Mouse (Mus musculus) intestine, embryonic 15.5 days (tissue): ENCODE results near the gene Trak1. TPM values are rescaled to one million over a fixed set of nuclear protein-coding genes. Genes with fewer than 3 reads are reported as not detected.

Experiments
- ATAC-seq: fragments of 200-750 bp; cut with Nextera tagmentation; 2 replicates; pipeline ENCODE4 v1.8.0; 2017; ENCODE audit warnings: moderate TSS enrichment, moderate library complexity
- H3K27ac ChIP-seq: fragments of 300-500 bp; sonication (generic); 2 replicates; pipeline ENCODE4 v1.5.1; 2015; ENCODE audit warnings: mild to moderate bottlenecking, inconsistent platforms
- H3K27me3 ChIP-seq: fragments of 300-500 bp; sonication (generic); replicated peaks from 2 replicates; pipeline ENCODE4 v1.6.1; 2015; ENCODE audit warnings: inconsistent platforms
- H3K36me3 ChIP-seq: fragments of 300-500 bp; sonication (generic); 2 replicates; pipeline ENCODE4 v1.6.1; 2015; ENCODE audit warnings: inconsistent platforms
- H3K4me1 ChIP-seq: fragments of 300-500 bp; sonication (generic); replicated peaks from 2 replicates; pipeline ENCODE4 v1.6.1; 2015; ENCODE audit warnings: inconsistent platforms
- H3K4me2 ChIP-seq: fragments of 300-500 bp; sonication (generic); replicated peaks from 2 replicates; pipeline ENCODE4 v1.6.1; 2015; ENCODE audit warnings: mild to moderate bottlenecking, inconsistent platforms
- H3K4me3 ChIP-seq: fragments of 300-500 bp; sonication (generic); replicated peaks from 2 replicates; pipeline ENCODE4 v1.5.1; 2015; ENCODE audit warnings: inconsistent platforms
- H3K9ac ChIP-seq: fragments of 300-500 bp; sonication (generic); 2 replicates; pipeline ENCODE4 v1.6.1; 2015; ENCODE audit warnings: inconsistent platforms
- H3K9me3 ChIP-seq: fragments of 300-500 bp; sonication (generic); 2 replicates; pipeline ENCODE4 v1.6.1; 2016; ENCODE audit warnings: inconsistent platforms
- WGBS: fragments of 180-500 bp; shearing (Covaris S2); methylation state at CpG from one replicate; pipeline ENCODE4 v1.1.7; 2015; 5-methylcytosine and 5-hydroxymethylcytosine counted together
- polyA plus RNA-seq: library from polyadenylated mRNA; unstranded; fragments of >200 nt; fragmentation: Nextera tagmentation; extraction: Ambion mirVana; gene quantifications from 2 replicates; pipeline ENCODE4 v1.2.1, GENCODE M21; 2015

Trak1 gene
- polyA plus RNA-seq, 1 experiment from 2014 or later: 20.9 TPM

GRCm38 (mm10) chr9:121298411-121299091 is 1.2 kb downstream of the Trak1 start:
- Histone ChIP-seq H3K9ac (peak overlapping the region; percentile 93), H3K4me3 (peak overlapping the region; percentile 93), H3K4me2 (peak overlapping the region; percentile 97), H3K27me3 (no peaks in the 10 kb centered on the region), H3K27ac (peak overlapping the region; percentile 74; the same call in 1 of the 2 replicates), H3K4me1 (peaks cover 35% of the 10 kb centered on the region), H3K9me3 (no peaks in the 10 kb centered on the region), H3K36me3 (no peaks in the 10 kb centered on the region)
- 29% methylated on average over 15 of the region's 15 CpGs for WGBS
- ATAC-seq: no peak

GRCm38 (mm10) chr9:121299223-121299755 is 2.0 kb downstream of the Trak1 start:
- ATAC-seq: 0 out of 2 replicates have a peak, but pooled peaks have one; percentile 13
- H3K36me3 ChIP-seq: no peaks in the 10 kb centered on the region
- no peak overlapping the region for H3K9ac ChIP-seq
- H3K4me1 ChIP-seq: peaks cover 36% of the 10 kb centered on the region
- no peaks in the 10 kb centered on the region for H3K27me3 ChIP-seq
- H3K9me3 ChIP-seq: no peaks in the 10 kb centered on the region
- H3K4me3 ChIP-seq: peak overlapping the region; percentile 93; the same call in 1 of the 2 replicates
- H3K27ac ChIP-seq: no peak overlapping the region
- 63% methylated on average over 9 of the region's 9 CpGs for WGBS
- peak overlapping the region; percentile 97 for H3K4me2 ChIP-seq

GRCm38 (mm10) chr9:121299976-121300570 is 2.8 kb downstream of the Trak1 start:
- Histone ChIP-seq H3K36me3 (no peaks in the 10 kb centered on the region), H3K4me3 (no peak overlapping the region), H3K4me1 (peaks cover 36% of the 10 kb centered on the region), H3K9me3 (no peaks in the 10 kb centered on the region), H3K4me2 (peak overlapping the region; percentile 97), H3K27me3 (no peaks in the 10 kb centered on the region), H3K27ac (no peak overlapping the region), H3K9ac (no peak overlapping the region)
- ATAC-seq: no peak
- 54% methylated on average over 19 of the region's 19 CpGs for WGBS

- no peaks in the 10 kb centered on the region for H3K27me3 ChIP-seq
- H3K4me1 ChIP-seq: peaks cover 36% of the 10 kb centered on the region
- no peak overlapping the region for H3K9ac ChIP-seq
- WGBS: 74% methylated on average over 22 of the region's 22 CpGs
- no peak overlapping the region for H3K27ac ChIP-seq
- no peak for ATAC-seq
- 0 out of 2 replicates have a peak overlapping the region, but pooled peaks have one; percentile 23 for H3K4me2 ChIP-seq
- no peaks in the 10 kb centered on the region for H3K9me3 ChIP-seq
- H3K36me3 ChIP-seq: no peaks in the 10 kb centered on the region
- H3K4me3 ChIP-seq: no peak overlapping the region
Measured at GRCm38 (mm10) chr9:121301041-121301920, 4.0 kb downstream of the Trak1 start.

GRCm38 (mm10) chr9:121302543-121302942 is 5.2 kb downstream of the Trak1 start:
- no peak overlapping the region for H3K9ac ChIP-seq
- no peak overlapping the region for H3K4me3 ChIP-seq
- no peak for ATAC-seq
- H3K4me1 ChIP-seq: peaks cover 36% of the 10 kb centered on the region
- 79% methylated on average over 7 of the region's 8 CpGs for WGBS
- H3K27me3 ChIP-seq: no peaks in the 10 kb centered on the region
- no peaks in the 10 kb centered on the region for H3K36me3 ChIP-seq
- H3K9me3 ChIP-seq: no peaks in the 10 kb centered on the region
- no peak overlapping the region for H3K27ac ChIP-seq
- H3K4me2 ChIP-seq: no peak overlapping the region

- Histone ChIP-seq H3K4me3 (no peak overlapping the region), H3K27me3 (no peaks in the 10 kb centered on the region), H3K4me1 (peaks cover 36% of the 10 kb centered on the region), H3K36me3 (no peaks in the 10 kb centered on the region), H3K27ac (no peak overlapping the region), H3K9ac (no peak overlapping the region), H3K4me2 (no peak overlapping the region), H3K9me3 (no peaks in the 10 kb centered on the region)
- ATAC-seq: no peak
- WGBS: 62% methylated on average over 6 of the region's 6 CpGs
Measured at GRCm38 (mm10) chr9:121303086-121303485, 5.8 kb downstream of the Trak1 start.

- no peak for ATAC-seq
- no peak overlapping the region for H3K27ac ChIP-seq
- H3K4me3 ChIP-seq: no peak overlapping the region
- no peaks in the 10 kb centered on the region for H3K36me3 ChIP-seq
- peaks cover 30% of the 10 kb centered on the region for H3K4me1 ChIP-seq
- H3K9me3 ChIP-seq: no peaks in the 10 kb centered on the region
- WGBS: 61% methylated on average over 9 of the region's 9 CpGs
- H3K27me3 ChIP-seq: no peaks in the 10 kb centered on the region
- H3K4me2 ChIP-seq: no peak overlapping the region
- no peak overlapping the region for H3K9ac ChIP-seq
Measured at GRCm38 (mm10) chr9:121303748-121304147, 6.4 kb downstream of the Trak1 start.

GRCm38 (mm10) chr9:121304520-121304919 is 7.2 kb downstream of the Trak1 start:
- H3K9me3 ChIP-seq: no peaks in the 10 kb centered on the region
- no peak for ATAC-seq
- H3K4me3 ChIP-seq: no peak overlapping the region
- 80% methylated on average over 10 of the region's 10 CpGs for WGBS
- peaks cover 25% of the 10 kb centered on the region for H3K4me1 ChIP-seq
- H3K9ac ChIP-seq: no peak overlapping the region
- H3K4me2 ChIP-seq: no peak overlapping the region
- H3K36me3 ChIP-seq: no peaks in the 10 kb centered on the region
- no peaks in the 10 kb centered on the region for H3K27me3 ChIP-seq
- no peak overlapping the region for H3K27ac ChIP-seq

GRCm38 (mm10) chr9:121305456-121305855 is 8.2 kb downstream of the Trak1 start:
- no peak for ATAC-seq
- Histone ChIP-seq H3K4me3 (no peak overlapping the region), H3K9ac (no peak overlapping the region), H3K4me1 (peaks cover 19% of the 10 kb centered on the region; the same call in 1 of the 2 replicates), H3K9me3 (no peaks in the 10 kb centered on the region), H3K36me3 (no peaks in the 10 kb centered on the region), H3K27me3 (no peaks in the 10 kb centered on the region), H3K4me2 (no peak overlapping the region), H3K27ac (no peak overlapping the region)
- WGBS: 93% methylated on average over 4 of the region's 4 CpGs

- no peaks in the 10 kb centered on the region for H3K9me3 ChIP-seq
- ATAC-seq: no peak
Measured at GRCm38 (mm10) chr9:121309287-121309686, 12.0 kb downstream of the Trak1 start.

GRCm38 (mm10) chr9:121310501-121310900 is 13.2 kb downstream of the Trak1 start:
- H3K27me3 ChIP-seq: no peaks in the 10 kb centered on the region
- no peak overlapping the region for H3K4me3 ChIP-seq
- H3K27ac ChIP-seq: no peak overlapping the region
- H3K36me3 ChIP-seq: no peaks in the 10 kb centered on the region
- no peaks in the 10 kb centered on the region for H3K9me3 ChIP-seq
- WGBS: 76% methylated on average over 7 of the region's 7 CpGs
- no peak overlapping the region for H3K9ac ChIP-seq
- H3K4me1 ChIP-seq: peaks cover 38% of the 10 kb centered on the region
- no peak overlapping the region for H3K4me2 ChIP-seq
- ATAC-seq: no peak

More at GRCm38 (mm10) chr9:121309287-121309686, 12.0 kb downstream of the Trak1 start:
- Histone ChIP-seq H3K27me3 (no peaks in the 10 kb centered on the region), H3K27ac (no peak overlapping the region), H3K4me3 (no peak overlapping the region), H3K4me1 (peaks cover 26% of the 10 kb centered on the region), H3K36me3 (no peaks in the 10 kb centered on the region), H3K4me2 (no peak overlapping the region), H3K9ac (no peak overlapping the region)
- 69% methylated on average over 4 of the region's 4 CpGs for WGBS

- Histone ChIP-seq H3K4me1 (peaks cover 51% of the 10 kb centered on the region), H3K4me2 (no peak overlapping the region)
Measured at GRCm38 (mm10) chr9:121311846-121312236, 14.5 kb downstream of the Trak1 start.

More at GRCm38 (mm10) chr9:121311846-121312236, 14.5 kb downstream of the Trak1 start:
- Histone ChIP-seq H3K9ac (no peak overlapping the region), H3K4me3 (no peak overlapping the region), H3K27ac (peak overlapping the region; percentile 13; the same call in 1 of the 2 replicates), H3K9me3 (no peaks in the 10 kb centered on the region), H3K27me3 (no peaks in the 10 kb centered on the region), H3K36me3 (no peaks in the 10 kb centered on the region)
- WGBS: 51% methylated on average over 6 of the region's 6 CpGs
- ATAC-seq: no peak
